Mouse (Mus musculus): ENCODE results near the gene Nsun6.

GRCm38 (mm10) chr2:14960963-14961488, 93.8 kb downstream of the Nsun6 start:
- TF ChIP-seq POLR2A (IDR thresholded peaks at IDR 0.05; ENCODE audit: extremely low read depth, insufficient read depth, low read length), result no peak
- TF ChIP-seq CTCF (IDR thresholded peaks at IDR 0.05; ENCODE audit: low read depth, low read length), result no peak
